Mouse (Mus musculus): ENCODE results near the gene Rpap1. TPM values are rescaled to one million over a fixed set of nuclear protein-coding genes. Genes with fewer than 3 reads are reported as not detected.

Gene Rpap1
- polyA plus RNA-seq, 1 experiment from 2014 or later = 35.9 TPM

- Histone ChIP-seq H3K27ac (replicated peaks) (no peak overlapping the region), H3K36me3 (peaks cover 44% of the 10 kb centered on the region), H3K27me3 (peaks cover 34% of the 10 kb centered on the region), H3K4me1 (peaks cover 48% of the 10 kb centered on the region), H3K4me3 (no peak overlapping the region), H3K4me2 (replicated peaks) (no peak overlapping the region), H3K9ac (replicated peaks) (no peak overlapping the region), H3K9me3 (no peaks in the 10 kb centered on the region)
- ATAC-seq (ENCODE audit: low FRiP score, low read depth) = no peak
- WGBS = 45% methylated on average over 8 of the region's 8 CpGs
These were observed 18.2 kb upstream of the Rpap1 start for GRCm38 (mm10) chr2:119805536-119805935.

- peaks cover 56% of the 10 kb centered on the region for H3K4me1 ChIP-seq
- no peak overlapping the region for H3K4me3 ChIP-seq
- H3K9ac ChIP-seq (replicated peaks) = no peak overlapping the region
- peaks cover 34% of the 10 kb centered on the region for H3K27me3 ChIP-seq
- no peak overlapping the region; the same call in 1 of the 2 replicates for H3K27ac ChIP-seq (replicated peaks)
- H3K9me3 ChIP-seq = no peaks in the 10 kb centered on the region
- H3K36me3 ChIP-seq = peaks cover 36% of the 10 kb centered on the region
- 15% methylated on average over 9 of the region's 9 CpGs for WGBS
- no peak for ATAC-seq (ENCODE audit: low FRiP score, low read depth)
- no peak overlapping the region for H3K4me2 ChIP-seq (replicated peaks)
These were observed 17.4 kb upstream of the Rpap1 start for GRCm38 (mm10) chr2:119804776-119805175.

- Histone ChIP-seq H3K4me1 (peaks cover 56% of the 10 kb centered on the region), H3K27me3 (peaks cover 34% of the 10 kb centered on the region), H3K9me3 (no peaks in the 10 kb centered on the region), H3K9ac (replicated peaks) (no peak overlapping the region), H3K4me2 (replicated peaks) (no peak overlapping the region), H3K27ac (replicated peaks) (no peak overlapping the region; the same call in 1 of the 2 replicates), H3K4me3 (no peak overlapping the region), H3K36me3 (peaks cover 31% of the 10 kb centered on the region)
- WGBS = 28% methylated on average over 5 of the region's 5 CpGs
- ATAC-seq (ENCODE audit: low FRiP score, low read depth) = no peak
These were observed 16.9 kb upstream of the Rpap1 start for GRCm38 (mm10) chr2:119804275-119804628.

GRCm38 (mm10) chr2:119803618-119804274, 16.4 kb upstream of the Rpap1 start:
- Histone ChIP-seq H3K27ac (replicated peaks) (peak overlapping the region; percentile 64), H3K9me3 (no peaks in the 10 kb centered on the region), H3K9ac (replicated peaks) (no peak overlapping the region), H3K36me3 (peaks cover 26% of the 10 kb centered on the region), H3K4me2 (replicated peaks) (peak overlapping the region; percentile 34), H3K4me1 (peaks cover 56% of the 10 kb centered on the region), H3K27me3 (peaks cover 38% of the 10 kb centered on the region), H3K4me3 (no peak overlapping the region)
- WGBS = 13% methylated on average over 6 of the region's 6 CpGs
- no peak for ATAC-seq (ENCODE audit: low FRiP score, low read depth)

- Histone ChIP-seq H3K27ac (replicated peaks) (peak overlapping the region; percentile 64), H3K9ac (replicated peaks) (peak overlapping the region; percentile 39; the same call in 1 of the 2 replicates), H3K4me1 (peaks cover 56% of the 10 kb centered on the region), H3K27me3 (peaks cover 45% of the 10 kb centered on the region), H3K9me3 (no peaks in the 10 kb centered on the region), H3K4me3 (no peak overlapping the region), H3K4me2 (replicated peaks) (peak overlapping the region; percentile 34), H3K36me3 (peaks cover 18% of the 10 kb centered on the region)
- WGBS = 16% methylated on average over 10 of the region's 10 CpGs
- ATAC-seq (ENCODE audit: low FRiP score, low read depth) = peak; percentile 83
These were observed 15.7 kb upstream of the Rpap1 start for GRCm38 (mm10) chr2:119802767-119803617.

- peak overlapping the region; percentile 75 for H3K4me3 ChIP-seq
- peaks cover 56% of the 10 kb centered on the region for H3K4me1 ChIP-seq
- ATAC-seq (ENCODE audit: low FRiP score, low read depth) = no peak
- peaks cover 61% of the 10 kb centered on the region for H3K27me3 ChIP-seq
- peak overlapping the region; percentile 97 for H3K4me2 ChIP-seq (replicated peaks)
- WGBS = 50% methylated on average over 15 of the region's 15 CpGs
- H3K9ac ChIP-seq (replicated peaks) = peak overlapping the region; percentile 92; the same call in 1 of the 2 replicates
- H3K9me3 ChIP-seq = no peaks in the 10 kb centered on the region
- no peak overlapping the region for H3K27ac ChIP-seq (replicated peaks)
- peaks cover 6% of the 10 kb centered on the region; the same call in 1 of the 2 replicates for H3K36me3 ChIP-seq
These were observed 13.8 kb upstream of the Rpap1 start for GRCm38 (mm10) chr2:119800876-119801846.

GRCm38 (mm10) chr2:119799961-119800550, 12.7 kb upstream of the Rpap1 start:
- peak; percentile 0; the same call in 1 of the 2 replicates for ATAC-seq (ENCODE audit: low FRiP score, low read depth)

GRCm38 (mm10) chr2:119799181-119799960, 12.0 kb upstream of the Rpap1 start:
- peak; percentile 66 for ATAC-seq (ENCODE audit: low FRiP score, low read depth)
- Histone ChIP-seq H3K4me2 (replicated peaks) (peak overlapping the region; percentile 97), H3K9me3 (no peaks in the 10 kb centered on the region), H3K36me3 (no peaks in the 10 kb centered on the region), H3K27ac (replicated peaks) (peak overlapping the region; percentile 54), H3K9ac (replicated peaks) (peak overlapping the region; percentile 92), H3K4me1 (peaks cover 43% of the 10 kb centered on the region), H3K27me3 (peaks cover 52% of the 10 kb centered on the region), H3K4me3 (peak overlapping the region; percentile 75)
- WGBS = 0% methylated on average over 38 of the region's 89 CpGs

More at GRCm38 (mm10) chr2:119799961-119800550, 12.7 kb upstream of the Rpap1 start:
- Histone ChIP-seq H3K27me3 (peaks cover 53% of the 10 kb centered on the region), H3K4me2 (replicated peaks) (peak overlapping the region; percentile 97), H3K4me3 (peak overlapping the region; percentile 75), H3K4me1 (peaks cover 50% of the 10 kb centered on the region), H3K9me3 (no peaks in the 10 kb centered on the region), H3K36me3 (no peaks in the 10 kb centered on the region), H3K9ac (replicated peaks) (peak overlapping the region; percentile 92), H3K27ac (replicated peaks) (peak overlapping the region; percentile 54; the same call in 1 of the 2 replicates)
- under 1% methylated on average over 26 of the region's 27 CpGs for WGBS

GRCm38 (mm10) chr2:119798246-119798927, 11.1 kb upstream of the Rpap1 start:
- Histone ChIP-seq H3K4me2 (replicated peaks) (peak overlapping the region; percentile 97; the same call in 1 of the 2 replicates), H3K9me3 (no peaks in the 10 kb centered on the region), H3K36me3 (no peaks in the 10 kb centered on the region), H3K9ac (replicated peaks) (no peak overlapping the region), H3K4me1 (peaks cover 33% of the 10 kb centered on the region), H3K27ac (replicated peaks) (no peak overlapping the region), H3K4me3 (no peak overlapping the region; the same call in 1 of the 2 replicates), H3K27me3 (peaks cover 51% of the 10 kb centered on the region)
- WGBS = 10% methylated on average over 13 of the region's 13 CpGs
- no peak for ATAC-seq (ENCODE audit: low FRiP score, low read depth)

GRCm38 (mm10) chr2:119797279-119797783, 10.0 kb upstream of the Rpap1 start, which contains the start of gene Tyro3:
TSS of gene Tyro3 (plus strand) at chr2:119797733.
- Histone ChIP-seq H3K9me3 (no peaks in the 10 kb centered on the region), H3K27ac (replicated peaks) (no peak within 1 kb of the TSS), H3K9ac (replicated peaks) (no peak within 1 kb of the TSS), H3K4me2 (replicated peaks) (no peak within 1 kb of the TSS), H3K4me1 (peaks cover 22% of the 10 kb centered on the region), H3K36me3 (no peaks in the 10 kb centered on the region), H3K4me3 (no peak within 1 kb of the TSS), H3K27me3 (peaks cover 47% of the 10 kb centered on the region)
- WGBS = 65% methylated on average over 5 of the region's 5 CpGs
- ATAC-seq (ENCODE audit: low FRiP score, low read depth) = no peak

Measured in midbrain, embryonic 12.5 days (tissue).